Mouse (Mus musculus) C2C12 (cell line): Measurements from ENCODE around the gene Hmgxb4.

Experiments used
- CEBPB ChIP-seq: IDR thresholded peaks from one replicate; pipeline ENCODE4 v1.6.1; 2011; ENCODE audit warnings: low read depth, mild to moderate bottlenecking, control low read depth, moderate library complexity
- CTCF ChIP-seq: IDR thresholded peaks from one replicate; pipeline ENCODE4 v1.5.1; 2011; ENCODE audit not compliant: control insufficient read depth, insufficient read depth, insufficient read length
- MYOG ChIP-seq: IDR thresholded peaks from one replicate; pipeline ENCODE4 v1.6.1; 2011; ENCODE audit not compliant: control insufficient read depth, insufficient read length; ENCODE audit errors: extremely low read depth
- USF1 ChIP-seq: IDR thresholded peaks from one replicate; pipeline ENCODE4 v1.6.1; 2011; ENCODE audit warnings: low read depth, mild to moderate bottlenecking, control low read depth, moderate library complexity

- TF ChIP-seq CTCF = no peak
- no peak for TF ChIP-seq CEBPB
- TF ChIP-seq USF1 = no peak
- no peak for TF ChIP-seq MYOG
These were observed 11.3 kb upstream of the Hmgxb4 start for GRCm38 (mm10) chr8:74981809-74982208.
